Mouse (Mus musculus) liver, adult 2 months (tissue): ENCODE results near the gene Stk31.

ENCODE experiments used
- CTCF ChIP-seq: fragments of 200-500 bp; IDR thresholded peaks from 2 replicates; pipeline ENCODE4 v1.5.1; 2011; ENCODE audit warnings: low read depth, low read length, control low read depth
- POLR2A ChIP-seq: fragments of 200-500 bp; IDR thresholded peaks from 2 replicates; pipeline ENCODE4 v1.6.1; 2011; ENCODE audit warnings: low read length, control low read depth; ENCODE audit not compliant: insufficient read depth; ENCODE audit errors: extremely low read depth

DNA sequence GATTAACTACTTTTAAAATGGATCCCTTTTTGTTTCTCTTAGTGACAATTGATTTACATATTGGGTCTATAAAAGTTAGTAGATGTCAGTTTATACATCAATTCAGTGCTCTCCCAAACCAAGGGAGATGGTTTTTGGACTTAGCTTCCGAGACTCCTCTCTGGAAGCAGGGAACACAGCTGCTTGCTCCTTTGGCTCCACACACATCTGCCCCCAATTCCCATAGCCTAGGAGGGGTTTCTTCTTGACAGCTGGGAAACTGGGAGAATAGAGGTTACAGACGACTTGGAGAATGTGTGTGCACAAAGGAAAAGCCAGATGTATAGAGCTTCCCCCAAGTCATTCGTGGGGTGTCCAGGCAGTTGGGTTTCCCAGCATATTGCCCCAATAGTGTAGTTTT is 27.2 kb upstream of the Stk31 start:
- TF ChIP-seq POLR2A (no peak), CTCF (no peak)
